Mouse (Mus musculus) testis, adult 2 months (tissue): ENCODE results near the gene Gm49325.

Experiments
- CTCF ChIP-seq: fragments of 200-500 bp; IDR thresholded peaks from 2 replicates; pipeline ENCODE4 v1.5.1; 2012; ENCODE audit warnings: low read depth, mild to moderate bottlenecking, inconsistent platforms, low read length, moderate library complexity; ENCODE audit not compliant: control insufficient read depth, insufficient read depth, insufficient replicate concordance
- POLR2A ChIP-seq: fragments of 200-500 bp; IDR thresholded peaks from 2 replicates; pipeline ENCODE4 v1.6.1; 2012; ENCODE audit warnings: low read depth, mild to moderate bottlenecking, inconsistent platforms, low read length, moderate library complexity; ENCODE audit not compliant: control insufficient read depth

- TF ChIP-seq CTCF, result no peak
- TF ChIP-seq POLR2A, result no peak
These were observed 25.0 kb upstream of the Gm49325 start for GRCm38 (mm10) chr10:77581023-77581407.
